Mouse (Mus musculus): ENCODE data around the gene Galnt6. TPM values are rescaled to one million over a fixed set of nuclear protein-coding genes. Genes with fewer than 3 reads are reported as not detected.
"Not testable (repeated sequence)": the region's sequence is repeated elsewhere in the genome, so short reads cannot be mapped to it uniquely, and the experiment has no call there.

Gene Galnt6
- total RNA-seq (2022): 10 to 100 TPM in 2 of 4 experiments, 1 to 10 TPM in 2; 8.8 to 14.4 (median 11.5) TPM

GRCm38 (mm10) chr15:100729281-100729985, at the start of gene Galnt6:
Galnt6 (minus strand) TSS chr15:100729376.
- DNase-seq (ENCODE audit: low spot score in 2 of 2): no peak

GRCm38 (mm10) chr15:100777020-100778016, 48.1 kb upstream of the Galnt6 start:
- DNase-seq (ENCODE audit: low spot score in 2 of 2): peak in 1 of 2 experiments; percentile 57

- DNase-seq (ENCODE audit: low spot score in 2 of 2): no peak
Measured at GRCm38 (mm10) chr15:100776424-100776823, 47.2 kb upstream of the Galnt6 start.

GRCm38 (mm10) chr15:100775189-100776166, 46.3 kb upstream of the Galnt6 start:
- no peak for DNase-seq (ENCODE audit: low spot score in 2 of 2)

GRCm38 (mm10) chr15:100773859-100774258, 44.7 kb upstream of the Galnt6 start:
- not testable (repeated sequence) for DNase-seq (ENCODE audit: low spot score in 2 of 2)

- no peak for DNase-seq (ENCODE audit: low spot score in 2 of 2)
Measured at GRCm38 (mm10) chr15:100772685-100773084, 43.5 kb upstream of the Galnt6 start.

- DNase-seq (ENCODE audit: low spot score in 2 of 2): no peak
Measured at GRCm38 (mm10) chr15:100770338-100770737, 41.2 kb upstream of the Galnt6 start.

- not testable (repeated sequence) for DNase-seq (ENCODE audit: low spot score in 2 of 2)
Measured at GRCm38 (mm10) chr15:100769023-100769422, 39.8 kb upstream of the Galnt6 start.

- no peak for DNase-seq (ENCODE audit: low spot score in 2 of 2)
Measured at GRCm38 (mm10) chr15:100767851-100768250, 38.7 kb upstream of the Galnt6 start.

- no peak for DNase-seq (ENCODE audit: low spot score in 2 of 2)
Measured at GRCm38 (mm10) chr15:100766826-100767225, 37.6 kb upstream of the Galnt6 start.

- DNase-seq (ENCODE audit: low spot score in 2 of 2): no peak
Measured at GRCm38 (mm10) chr15:100764163-100764951, 35.2 kb upstream of the Galnt6 start.

GRCm38 (mm10) chr15:100762649-100763048, 33.5 kb upstream of the Galnt6 start:
- DNase-seq (ENCODE audit: low spot score in 2 of 2): no peak

GRCm38 (mm10) chr15:100761419-100762185, 32.4 kb upstream of the Galnt6 start, which contains the start of gene Slc4a8:
Slc4a8 (plus strand) TSS chr15:100761747.
- peak; percentile 89 to 92 for DNase-seq (ENCODE audit: low spot score in 2 of 2)

- DNase-seq (ENCODE audit: low spot score in 2 of 2): no peak
Measured at GRCm38 (mm10) chr15:100761036-100761418, 31.9 kb upstream of the Galnt6 start.

- no peak for DNase-seq (ENCODE audit: low spot score in 2 of 2)
Measured at GRCm38 (mm10) chr15:100759286-100759685, 30.1 kb upstream of the Galnt6 start.

- DNase-seq (ENCODE audit: low spot score in 2 of 2): peak in 1 of 2 experiments; percentile 61
Measured at GRCm38 (mm10) chr15:100757527-100757978, 28.4 kb upstream of the Galnt6 start.

GRCm38 (mm10) chr15:100755881-100756624, 26.9 kb upstream of the Galnt6 start:
- DNase-seq (ENCODE audit: low spot score in 2 of 2): no peak

- DNase-seq (ENCODE audit: low spot score in 2 of 2): no peak
Measured at GRCm38 (mm10) chr15:100755498-100755859, 26.3 kb upstream of the Galnt6 start.
